Mouse (Mus musculus) lung, embryonic 15.5 days (tissue): Measurements from ENCODE around the gene Gm49601. TPM values are rescaled to one million over a fixed set of nuclear protein-coding genes. Genes with fewer than 3 reads are reported as not detected.

ENCODE experiments used
- ATAC-seq: fragments of 200-750 bp; cut with Nextera tagmentation; 2 replicates; pipeline ENCODE4 v1.8.0; 2017; ENCODE audit warnings: moderate number of reproducible peaks, borderline replicate concordance; ENCODE audit not compliant: low FRiP score, low TSS enrichment; ENCODE audit errors: extremely low read depth
- H3K27ac ChIP-seq: fragments of 300-500 bp; sonication (generic); 2 replicates; pipeline ENCODE4 v1.5.1; 2015; ENCODE audit warnings: moderate library complexity, mild to moderate bottlenecking, inconsistent platforms
- H3K27me3 ChIP-seq: fragments of 300-500 bp; sonication (generic); 2 replicates; pipeline ENCODE4 v1.6.1; 2015; ENCODE audit warnings: inconsistent platforms
- H3K36me3 ChIP-seq: fragments of 300-500 bp; sonication (generic); 2 replicates; pipeline ENCODE4 v1.6.1; 2015; ENCODE audit warnings: inconsistent platforms
- H3K4me1 ChIP-seq: fragments of 300-500 bp; sonication (generic); 2 replicates; pipeline ENCODE4 v1.6.1; 2015; ENCODE audit warnings: inconsistent platforms
- H3K4me2 ChIP-seq: fragments of 300-500 bp; sonication (generic); 2 replicates; pipeline ENCODE4 v1.6.1; 2015; ENCODE audit warnings: inconsistent platforms, mild to moderate bottlenecking, moderate library complexity
- H3K4me3 ChIP-seq: fragments of 300-500 bp; sonication (generic); 2 replicates; pipeline ENCODE4 v1.5.1; 2015; ENCODE audit warnings: mild to moderate bottlenecking, inconsistent platforms
- H3K9ac ChIP-seq: fragments of 300-500 bp; sonication (generic); 2 replicates; pipeline ENCODE4 v1.6.1; 2015; ENCODE audit warnings: inconsistent platforms
- H3K9me3 ChIP-seq: fragments of 300-500 bp; sonication (generic); 2 replicates; pipeline ENCODE4 v1.6.1; 2016; ENCODE audit warnings: inconsistent platforms
- WGBS: fragments of 180-500 bp; shearing (Covaris S2); methylation state at CpG from one replicate; pipeline ENCODE4 v1.1.7; 2015; 5-methylcytosine and 5-hydroxymethylcytosine counted together
- polyA plus RNA-seq: library from polyadenylated mRNA; unstranded; fragments of >200 nt; fragmentation: Nextera tagmentation; extraction: Ambion mirVana; gene quantifications from 2 replicates; pipeline ENCODE4 v1.2.1, GENCODE M21; 2015

Gene Gm49601
- polyA plus RNA-seq, 1 experiment from 2014 or later: 4.0 TPM

DNA sequence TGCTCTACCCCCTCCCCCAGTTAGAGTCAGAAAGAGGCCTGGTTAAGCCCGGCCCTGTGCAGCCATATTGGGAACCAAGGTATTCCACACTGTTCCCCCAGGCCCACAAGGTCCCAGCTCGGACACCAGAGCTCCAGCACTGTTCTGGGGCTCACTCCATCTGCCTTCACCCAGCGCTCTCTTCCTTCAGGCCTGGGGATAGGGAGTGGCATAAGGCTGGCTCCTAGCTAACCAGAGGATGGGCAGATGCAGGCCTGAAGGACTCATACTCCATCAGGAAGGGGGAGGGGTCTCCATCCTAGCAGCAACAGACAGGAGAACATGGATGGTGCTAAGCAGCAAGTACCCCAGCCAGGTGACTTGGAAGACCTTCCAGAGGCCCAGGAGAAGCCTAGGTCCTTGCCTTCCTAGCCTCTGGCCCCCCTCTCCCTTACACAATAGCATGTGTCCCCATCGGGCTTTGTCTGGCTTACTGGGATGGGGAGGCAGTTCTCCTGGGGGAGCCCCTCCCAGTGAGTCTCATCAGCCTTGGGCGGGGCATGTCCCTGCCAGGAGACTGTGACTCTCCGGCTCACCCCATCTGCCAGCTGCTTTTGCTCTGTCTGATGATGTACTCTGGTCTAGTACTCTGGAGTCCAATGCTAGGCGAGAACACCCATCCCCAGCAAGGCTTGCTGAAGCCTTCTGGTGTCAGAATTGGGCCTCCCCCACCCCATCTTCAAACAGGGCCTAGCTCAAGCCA, 2.1 kb upstream of the Gm49601 start:
- H3K27me3 ChIP-seq: peaks cover 48% of the 10 kb centered on the region
- peak overlapping the region; percentile 95 for H3K4me2 ChIP-seq
- H3K4me3 ChIP-seq: peak overlapping the region; percentile 76
- ATAC-seq: no peak
- no peak overlapping the region for H3K27ac ChIP-seq
- peaks cover 35% of the 10 kb centered on the region for H3K4me1 ChIP-seq
- WGBS: 71% methylated on average over 7 of the region's 7 CpGs
- no peaks in the 10 kb centered on the region for H3K9me3 ChIP-seq
- 0 out of 2 replicates have a peak, but pooled peaks cover 2% of the 10 kb centered on the region for H3K36me3 ChIP-seq
- no peak overlapping the region for H3K9ac ChIP-seq

DNA sequence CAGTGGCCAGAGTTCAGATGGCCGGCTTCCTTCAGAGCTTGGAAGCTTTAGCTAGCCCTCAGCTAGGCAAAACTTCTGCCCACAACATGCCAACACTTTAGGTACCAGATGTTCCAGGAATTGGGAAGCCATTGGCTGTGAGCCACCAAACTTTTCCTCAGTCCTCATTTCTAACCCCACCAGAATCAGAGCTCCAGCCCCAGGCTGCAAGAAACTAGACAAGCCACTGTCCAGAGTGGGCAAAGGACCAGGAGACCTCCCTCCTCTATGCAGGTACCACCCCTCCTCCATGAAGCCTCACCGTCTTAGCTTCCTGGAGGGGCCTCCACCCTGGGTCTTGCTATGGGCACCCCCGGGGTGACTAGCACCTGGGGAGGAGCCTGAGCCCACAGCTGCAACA, 936 bp upstream of the Gm49601 start:
- Histone ChIP-seq H3K4me2 (peak overlapping the region; percentile 95), H3K9me3 (no peaks in the 10 kb centered on the region), H3K27me3 (peaks cover 60% of the 10 kb centered on the region), H3K4me3 (peak overlapping the region; percentile 55), H3K36me3 (peaks cover 12% of the 10 kb centered on the region; the same call in 1 of the 2 replicates), H3K27ac (no peak overlapping the region), H3K9ac (no peak overlapping the region), H3K4me1 (peaks cover 35% of the 10 kb centered on the region)
- 54% methylated on average over 3 of the region's 3 CpGs for WGBS
- no peak for ATAC-seq

DNA sequence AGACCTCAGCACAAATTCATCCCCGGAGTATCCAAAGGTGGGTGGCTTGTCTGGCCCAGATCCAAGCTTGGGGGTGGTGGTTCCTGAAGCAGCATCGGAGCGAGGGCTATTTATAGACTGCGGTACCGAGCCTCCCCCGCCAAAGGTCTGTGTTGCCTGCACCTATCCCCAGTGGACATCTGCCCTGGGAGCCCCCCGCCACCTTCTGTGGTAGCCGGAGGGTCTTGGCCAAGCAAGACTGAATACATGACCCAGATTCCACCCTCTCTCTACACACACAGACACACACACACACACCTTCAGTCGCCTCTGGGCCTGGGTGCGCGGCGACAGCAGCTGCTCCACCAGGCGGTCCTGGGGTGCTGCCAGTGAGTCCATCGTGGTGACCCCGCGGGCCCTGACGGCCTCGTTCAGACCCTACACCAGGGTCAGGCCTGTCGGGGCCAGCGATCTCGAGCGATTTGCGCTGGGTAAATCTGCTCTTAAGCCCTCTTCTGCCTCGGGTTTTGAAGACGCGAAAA, 376 bp downstream of the Gm49601 start:
- H3K9ac ChIP-seq: peak overlapping the region; percentile 38
- H3K4me1 ChIP-seq: peaks cover 48% of the 10 kb centered on the region
- ATAC-seq: no peak
- H3K4me2 ChIP-seq: peak overlapping the region; percentile 95
- peaks cover 12% of the 10 kb centered on the region; the same call in 1 of the 2 replicates for H3K36me3 ChIP-seq
- 20% methylated on average over 26 of the region's 26 CpGs for WGBS
- H3K27me3 ChIP-seq: peaks cover 73% of the 10 kb centered on the region
- no peak overlapping the region for H3K27ac ChIP-seq
- no peaks in the 10 kb centered on the region for H3K9me3 ChIP-seq
- peak overlapping the region; percentile 55 for H3K4me3 ChIP-seq

DNA sequence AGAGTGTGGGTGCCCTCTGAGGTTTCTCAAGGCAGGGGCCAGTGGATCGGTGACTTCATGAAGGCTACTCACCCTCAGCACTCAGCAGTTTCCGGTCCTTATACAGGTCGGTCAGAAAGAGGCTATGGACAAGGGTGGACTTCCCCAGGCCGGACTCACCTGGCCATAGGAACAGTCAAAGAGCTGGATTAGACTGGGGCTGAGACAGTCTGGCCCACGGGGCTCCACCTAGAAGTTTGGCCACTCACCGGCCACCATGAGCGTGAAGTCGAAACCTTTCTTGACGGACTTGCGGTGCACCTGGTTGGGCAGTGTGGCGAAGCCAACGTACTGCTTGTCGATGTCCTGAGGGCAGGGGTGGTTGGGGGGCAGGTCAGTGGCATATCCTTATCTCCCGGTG, 1.1 kb downstream of the Gm49601 start:
- no peak overlapping the region for H3K9ac ChIP-seq
- H3K4me2 ChIP-seq: no peak overlapping the region
- H3K27me3 ChIP-seq: peaks cover 81% of the 10 kb centered on the region
- H3K27ac ChIP-seq: no peak overlapping the region
- no peak overlapping the region for H3K4me3 ChIP-seq
- WGBS: 68% methylated on average over 14 of the region's 14 CpGs
- peaks cover 12% of the 10 kb centered on the region; the same call in 1 of the 2 replicates for H3K36me3 ChIP-seq
- H3K9me3 ChIP-seq: no peaks in the 10 kb centered on the region
- H3K4me1 ChIP-seq: peaks cover 49% of the 10 kb centered on the region
- no peak for ATAC-seq

DNA sequence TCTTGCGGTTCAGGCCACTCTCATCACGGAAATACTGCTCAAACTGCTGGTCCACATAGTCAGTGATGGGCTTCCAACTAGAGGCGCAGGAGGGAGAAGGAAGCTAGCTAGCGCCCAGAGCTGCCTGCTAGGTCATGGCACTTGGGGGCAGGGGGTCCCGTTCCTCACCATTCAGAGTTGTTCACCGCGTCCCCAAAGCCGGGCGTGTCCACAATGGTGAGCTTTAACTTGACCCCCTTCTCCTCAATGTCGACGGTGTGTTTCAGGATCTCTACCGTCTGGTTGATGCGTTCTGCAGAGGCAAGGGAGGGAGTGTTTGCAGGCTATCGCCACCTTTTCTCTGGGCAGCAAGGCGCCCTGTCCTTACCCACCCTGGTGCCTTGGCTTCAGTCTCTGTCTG, 1.6 kb downstream of the Gm49601 start:
- WGBS: 62% methylated on average over 15 of the region's 15 CpGs
- peaks cover 47% of the 10 kb centered on the region for H3K4me1 ChIP-seq

DNA sequence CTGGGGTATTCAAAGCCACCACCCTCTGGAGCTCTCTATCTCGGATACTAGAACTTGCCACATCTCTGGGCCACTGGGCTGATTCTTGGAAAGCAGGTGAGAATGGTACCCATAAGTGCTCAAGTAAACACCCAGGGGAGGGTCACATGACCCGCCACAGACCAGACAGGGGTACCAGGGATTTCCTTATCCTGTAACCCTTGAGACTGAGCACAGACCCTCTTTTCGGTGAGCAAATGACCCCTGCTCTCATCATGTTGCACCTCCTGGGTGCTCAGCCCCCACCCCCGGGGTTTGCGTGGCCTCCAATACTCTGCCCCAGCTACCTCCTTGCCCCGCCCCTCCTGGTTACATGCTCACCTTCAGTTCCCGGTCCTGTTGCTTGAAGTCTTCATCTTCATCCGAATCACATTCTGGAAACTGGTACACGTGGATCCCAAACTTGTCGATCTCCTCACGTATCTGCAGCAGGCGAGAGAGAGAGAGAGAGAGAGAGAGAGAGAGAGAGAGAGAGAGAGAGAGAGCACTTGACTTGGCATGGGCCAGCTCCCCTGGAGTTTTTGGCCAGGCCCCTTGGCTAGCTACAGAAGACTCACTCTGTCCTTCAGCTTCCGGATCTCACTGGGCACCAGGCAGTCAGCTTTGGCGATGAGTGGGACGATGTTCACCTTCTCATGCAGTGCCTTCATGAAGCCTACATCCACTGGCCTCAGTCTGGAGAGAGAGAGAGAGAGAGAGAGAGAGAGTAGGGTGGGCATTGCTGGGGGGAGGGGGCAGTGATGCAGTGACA, 2.3 kb downstream of the Gm49601 start:
- Histone ChIP-seq H3K4me1 (peaks cover 41% of the 10 kb centered on the region), H3K27ac (no peak overlapping the region), H3K4me2 (no peak overlapping the region), H3K36me3 (peaks cover 12% of the 10 kb centered on the region; the same call in 1 of the 2 replicates), H3K4me3 (no peak overlapping the region), H3K9ac (no peak overlapping the region), H3K9me3 (no peaks in the 10 kb centered on the region), H3K27me3 (peaks cover 92% of the 10 kb centered on the region)
- 64% methylated on average over 15 of the region's 15 CpGs for WGBS
- no peak for ATAC-seq

More for the DNA sequence above, 1.6 kb downstream of the Gm49601 start:
- Histone ChIP-seq H3K9me3 (no peaks in the 10 kb centered on the region), H3K9ac (no peak overlapping the region), H3K27ac (no peak overlapping the region), H3K27me3 (peaks cover 85% of the 10 kb centered on the region), H3K4me3 (no peak overlapping the region), H3K36me3 (peaks cover 12% of the 10 kb centered on the region; the same call in 1 of the 2 replicates), H3K4me2 (no peak overlapping the region)
- no peak for ATAC-seq

DNA sequence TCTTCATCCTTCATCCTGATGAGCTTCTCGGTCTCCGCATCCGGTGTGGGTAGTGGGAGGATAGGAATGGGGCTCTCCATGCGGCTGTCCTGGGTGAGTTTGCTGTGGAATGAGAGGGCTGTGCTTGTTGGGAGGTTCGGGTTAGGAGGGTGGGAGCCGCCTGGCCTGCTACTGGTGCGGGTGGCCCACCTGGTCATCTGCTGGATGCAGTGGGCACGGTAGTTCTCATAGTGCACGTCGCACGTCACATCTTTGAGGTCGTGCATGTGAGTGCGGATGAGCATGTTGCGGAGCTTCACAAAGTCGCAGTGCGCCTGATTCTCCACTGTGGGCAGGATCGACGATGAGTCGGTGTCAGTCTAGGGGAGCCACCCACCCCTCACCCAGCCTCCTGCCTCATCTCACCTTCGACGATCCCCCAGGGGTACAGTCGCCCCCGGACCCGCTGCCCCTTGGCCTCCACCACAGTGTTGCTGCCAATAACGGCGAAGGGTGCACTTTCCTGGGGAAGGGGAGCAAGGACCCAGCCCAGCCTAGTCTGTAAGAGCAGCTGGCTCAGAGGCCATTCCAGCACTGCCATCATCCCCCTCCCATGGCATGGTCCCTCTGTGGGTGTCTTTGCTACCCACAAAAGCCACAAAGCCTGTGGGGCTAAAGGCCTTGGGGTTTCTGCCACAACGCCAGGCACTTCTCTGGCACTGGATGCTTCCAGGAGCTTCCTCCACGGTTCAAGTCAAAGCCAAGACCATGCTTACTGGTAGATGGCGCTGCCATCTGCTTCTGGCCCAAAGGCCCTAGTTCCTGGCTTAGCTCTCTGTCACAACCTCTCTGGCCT, 3.1 kb downstream of the Gm49601 start:
- no peak overlapping the region for H3K4me2 ChIP-seq
- peaks cover 96% of the 10 kb centered on the region for H3K27me3 ChIP-seq
- peaks cover 12% of the 10 kb centered on the region; the same call in 1 of the 2 replicates for H3K36me3 ChIP-seq
- H3K4me3 ChIP-seq: no peak overlapping the region
- H3K9ac ChIP-seq: no peak overlapping the region
- no peaks in the 10 kb centered on the region for H3K9me3 ChIP-seq
- no peak overlapping the region for H3K27ac ChIP-seq
- 63% methylated on average over 29 of the region's 29 CpGs for WGBS
- H3K4me1 ChIP-seq: peaks cover 34% of the 10 kb centered on the region
- no peak for ATAC-seq

DNA sequence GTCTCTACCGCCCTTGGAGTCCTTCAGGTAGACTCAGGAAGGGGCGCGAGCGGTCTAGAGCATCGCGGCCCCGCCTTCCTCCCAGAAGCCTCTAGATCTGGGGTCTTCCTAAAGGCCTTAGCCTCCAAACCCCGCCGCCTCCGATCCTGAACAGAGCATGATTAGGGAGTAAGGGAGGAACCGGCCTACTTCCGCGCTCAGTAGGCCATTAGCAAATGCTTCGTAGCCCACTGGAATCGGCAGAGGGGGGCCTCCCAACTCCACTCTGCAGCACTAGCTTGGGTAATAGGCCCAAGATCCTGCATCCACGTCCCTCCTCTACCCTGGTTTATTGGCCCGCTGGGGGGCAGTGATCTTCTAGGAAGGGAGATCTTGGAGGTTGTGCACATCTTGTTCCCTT, 4.2 kb downstream of the Gm49601 start, which contains the start of gene Gp1bb:
Gene Gp1bb (minus strand): TSS at position 385 of the 400 bp plus-strand sequence.
- WGBS: 29% methylated on average over 17 of the region's 17 CpGs

DNA sequence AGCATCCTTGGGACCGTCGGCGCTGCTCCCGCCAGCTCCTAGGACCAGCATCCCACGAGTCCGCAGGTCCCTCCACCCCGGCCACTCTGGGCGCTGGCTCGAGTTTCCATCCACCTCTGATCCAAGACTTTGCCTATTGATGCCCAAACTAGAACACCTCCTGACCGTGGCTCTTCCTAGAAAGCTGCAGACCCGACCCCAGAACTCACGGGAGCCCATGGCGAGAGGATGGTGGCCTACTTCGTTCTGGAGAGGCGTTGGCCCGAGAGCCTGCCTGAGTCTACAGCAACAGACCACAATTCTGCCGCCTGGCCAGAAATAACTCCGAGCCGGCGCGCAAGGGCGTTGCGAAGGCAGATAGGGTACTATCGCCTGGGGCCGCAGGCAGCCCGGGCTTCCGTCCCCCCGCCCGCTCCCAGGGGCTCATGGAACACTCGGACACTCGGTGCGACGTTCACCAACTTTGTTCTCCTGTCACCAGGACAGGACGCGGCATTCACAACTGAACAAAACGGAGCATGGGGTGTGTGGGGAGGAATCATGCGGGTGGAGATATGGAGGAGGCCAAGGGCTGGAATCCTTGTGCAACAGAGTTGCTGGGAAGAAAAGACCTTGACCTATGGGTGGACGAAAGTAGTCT, 4.7 kb downstream of the Gm49601 start:
- H3K27ac ChIP-seq: no peak overlapping the region
- 10% methylated on average over 38 of the region's 38 CpGs for WGBS
- H3K9ac ChIP-seq: peak overlapping the region; percentile 28; the same call in 1 of the 2 replicates
- H3K4me2 ChIP-seq: peak overlapping the region; percentile 96
- H3K4me3 ChIP-seq: peak overlapping the region; percentile 51
- no peaks in the 10 kb centered on the region for H3K9me3 ChIP-seq
- no peak for ATAC-seq
- peaks cover 86% of the 10 kb centered on the region for H3K27me3 ChIP-seq
- peaks cover 12% of the 10 kb centered on the region; the same call in 1 of the 2 replicates for H3K36me3 ChIP-seq
- H3K4me1 ChIP-seq: peaks cover 36% of the 10 kb centered on the region

More for the DNA sequence above, 4.2 kb downstream of the Gm49601 start, which contains the start of gene Gp1bb:
- Histone ChIP-seq H3K9ac (peak within 1 kb of the TSS; percentile 28; the same call in 1 of the 2 replicates), H3K4me2 (peak within 1 kb of the TSS; percentile 96), H3K27me3 (peaks cover 90% of the 10 kb centered on the region), H3K4me1 (peaks cover 39% of the 10 kb centered on the region), H3K4me3 (peak within 1 kb of the TSS; percentile 51), H3K27ac (no peak within 1 kb of the TSS), H3K9me3 (no peaks in the 10 kb centered on the region), H3K36me3 (peaks cover 12% of the 10 kb centered on the region; the same call in 1 of the 2 replicates)
- ATAC-seq: no peak

DNA sequence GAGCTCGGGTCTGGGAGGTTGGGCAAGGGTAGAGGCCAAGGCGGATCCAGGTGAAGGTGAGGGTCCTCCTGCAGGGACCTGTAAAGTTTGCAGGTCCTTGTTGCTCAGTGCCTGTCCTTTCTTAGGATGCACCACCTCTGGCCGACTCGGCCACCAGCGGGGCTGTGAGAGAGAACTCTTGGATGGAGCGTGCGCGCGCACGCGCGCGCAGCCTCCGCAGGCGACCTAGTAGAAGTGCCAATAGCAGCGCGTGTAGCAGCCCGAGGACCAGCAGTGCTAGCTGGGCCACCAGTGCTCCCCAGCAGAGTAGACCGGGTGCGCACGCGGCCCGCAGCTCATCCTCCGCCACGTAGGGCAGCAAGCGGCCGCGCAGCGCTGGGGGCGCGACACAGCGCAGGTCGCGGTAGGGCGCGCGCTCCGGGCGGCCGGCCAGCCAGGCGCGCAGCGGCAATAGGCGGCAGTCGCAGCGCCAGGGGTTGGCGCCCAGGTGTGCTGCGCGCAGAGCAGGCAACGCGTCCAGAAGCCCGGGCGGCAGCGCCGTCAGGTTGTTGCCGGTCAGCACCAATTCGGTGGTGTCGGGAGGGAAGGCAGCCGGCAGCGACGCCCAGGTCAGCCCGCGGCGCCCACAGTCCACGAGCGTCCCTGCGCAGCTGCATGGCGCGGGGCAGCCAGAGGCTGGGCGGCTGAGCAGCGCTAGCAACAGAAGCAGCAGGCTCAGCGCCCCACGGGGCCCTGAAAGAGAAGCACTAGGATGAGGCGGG, 5.4 kb downstream of the Gm49601 start:
- H3K4me3 ChIP-seq: peak overlapping the region; percentile 51
- H3K36me3 ChIP-seq: peaks cover 12% of the 10 kb centered on the region; the same call in 1 of the 2 replicates
- no peaks in the 10 kb centered on the region for H3K9me3 ChIP-seq
- H3K9ac ChIP-seq: peak overlapping the region; percentile 28
- H3K4me2 ChIP-seq: peak overlapping the region; percentile 96
- H3K27ac ChIP-seq: no peak overlapping the region
- H3K27me3 ChIP-seq: peaks cover 83% of the 10 kb centered on the region
- WGBS: 2% methylated on average over 71 of the region's 74 CpGs
- peaks cover 29% of the 10 kb centered on the region for H3K4me1 ChIP-seq
- peak; percentile 8; the same call in 1 of the 2 replicates for ATAC-seq
